Mouse (Mus musculus) lung, adult 18-20 months (tissue): ENCODE measurements around the gene Bag5.
"Not testable (repeated sequence)": the region's sequence is repeated elsewhere in the genome, so short reads cannot be mapped to it uniquely, and the experiment has no call there.

Source experiments
- DNase-seq, 2 experiments: peaks; one replicate each; pipeline ENCODE4 v3.0.0; 2022; ENCODE audit warnings: mixed read lengths in 2 of 2

The Bag5 gene

DNA sequence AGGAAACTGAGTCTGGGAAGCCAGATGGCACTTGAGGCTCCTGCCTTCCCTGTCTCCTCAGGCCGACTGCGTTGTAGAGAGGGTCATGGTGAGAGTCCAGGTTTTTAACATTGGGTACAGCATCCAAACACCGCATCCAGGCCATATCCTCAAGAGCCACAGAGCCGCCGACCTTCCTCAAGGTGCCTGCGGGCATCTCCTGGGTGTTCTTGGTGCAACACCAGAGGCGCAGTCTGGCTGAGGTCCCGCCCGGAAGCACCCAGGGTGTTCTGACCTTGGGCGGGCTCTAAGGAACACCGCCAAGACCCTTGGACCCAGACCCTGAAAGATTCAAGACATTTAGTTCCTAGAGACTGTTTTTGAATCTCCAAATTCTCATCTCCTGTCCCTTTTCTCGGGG is 40.5 kb downstream of the Bag5 start:
- DNase-seq: no peak

DNA sequence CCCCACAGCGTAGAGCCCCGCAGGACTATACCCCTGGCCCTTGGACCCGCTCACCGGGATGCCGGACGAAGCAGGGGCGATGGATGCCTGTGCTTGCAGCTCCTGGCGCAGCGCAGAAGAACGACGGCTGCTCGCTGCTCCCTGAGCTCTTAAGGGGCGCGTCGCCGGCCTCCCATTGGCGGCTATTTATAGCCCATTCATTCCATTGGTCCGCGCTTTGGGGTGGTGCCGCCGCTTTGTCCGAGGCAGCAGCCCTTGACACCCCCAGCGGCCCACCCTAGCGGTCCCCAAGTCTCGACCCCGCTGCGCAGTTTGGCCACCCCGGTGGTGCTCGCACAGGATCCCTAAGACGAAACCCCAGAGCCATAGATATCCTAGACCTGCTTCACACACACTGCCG is 40.9 kb downstream of the Bag5 start, which contains the start of gene Ckb:
TSS of gene Ckb (minus strand) at position 163 of the 400 bp plus-strand sequence.
- peak; percentile 62 to 68 for DNase-seq

DNA sequence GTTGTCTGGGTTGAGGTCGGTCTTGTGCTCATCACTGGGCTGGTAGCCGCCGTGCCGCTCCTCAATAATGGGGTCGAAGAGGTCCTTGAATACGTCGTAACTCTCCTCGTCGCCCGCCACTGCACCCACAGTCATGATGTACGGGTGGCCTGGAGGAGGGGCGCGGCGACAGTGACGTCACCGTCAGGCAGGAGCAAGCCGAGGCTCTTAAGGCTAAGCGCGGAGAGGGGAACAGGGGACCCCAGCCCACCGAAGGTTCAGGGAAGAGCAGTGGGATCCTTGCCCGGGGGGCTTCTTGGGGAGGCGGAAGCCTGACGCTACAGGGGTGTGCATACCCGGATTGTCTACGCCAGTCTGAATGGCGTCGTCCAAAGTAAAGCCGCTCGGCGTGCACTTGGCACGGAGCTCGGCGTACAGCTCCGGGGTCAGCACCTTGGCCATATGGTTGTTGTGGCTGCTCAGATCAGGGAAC is 41.6 kb downstream of the Bag5 start:
- DNase-seq: peak in 1 of 2 experiments; percentile 58

DNA sequence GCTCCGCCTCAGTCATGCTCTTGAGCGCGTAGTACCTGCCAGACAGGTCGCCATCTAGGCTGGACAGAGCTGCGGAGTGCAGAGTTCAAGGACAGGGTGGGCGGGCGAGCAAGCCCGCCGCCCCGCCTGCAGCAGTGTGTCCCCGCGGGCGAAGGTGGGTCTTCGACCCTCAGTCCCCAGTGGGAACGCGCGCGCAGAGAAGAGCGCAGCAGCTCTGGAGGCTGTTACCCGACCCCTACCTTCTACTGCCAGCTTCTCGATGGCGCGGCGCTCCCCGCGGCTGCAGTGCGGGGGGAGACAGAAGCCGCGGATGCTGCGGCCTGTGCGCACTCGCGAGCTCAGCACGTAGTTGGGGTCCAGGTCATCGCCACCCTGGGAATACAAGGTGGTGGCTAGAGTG is 42.1 kb downstream of the Bag5 start:
- DNase-seq: no peak

DNA sequence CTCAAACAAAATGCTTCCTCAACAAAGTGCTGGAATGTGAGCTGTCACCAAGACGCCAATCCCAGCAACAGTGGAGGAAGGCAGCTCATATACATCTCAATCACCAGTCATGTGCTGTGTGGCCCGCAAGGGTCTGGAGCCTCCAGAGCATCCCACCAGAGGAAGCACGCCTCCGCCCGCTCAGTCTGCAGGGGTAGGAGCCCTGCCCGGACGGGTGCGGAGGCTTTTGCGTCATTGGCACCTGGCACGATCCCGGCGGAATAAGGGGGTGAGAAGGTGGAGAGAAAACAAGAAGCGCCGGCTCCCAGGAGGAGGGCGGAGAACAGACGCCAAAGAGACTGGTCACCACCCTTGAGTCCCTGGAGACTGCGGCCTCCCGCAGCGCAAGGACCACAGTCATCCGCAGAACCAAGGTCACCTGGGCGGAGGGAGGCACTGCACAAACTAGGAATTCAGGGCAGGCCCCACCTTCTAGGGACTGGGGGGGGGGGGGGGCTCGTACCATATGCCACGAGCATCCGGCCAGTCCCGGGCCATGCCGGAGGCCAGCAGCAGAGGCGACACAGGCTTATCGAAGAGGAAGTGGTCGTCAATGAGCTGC is 42.6 kb downstream of the Bag5 start:
- DNase-seq: peak; percentile 41 to 72

DNA sequence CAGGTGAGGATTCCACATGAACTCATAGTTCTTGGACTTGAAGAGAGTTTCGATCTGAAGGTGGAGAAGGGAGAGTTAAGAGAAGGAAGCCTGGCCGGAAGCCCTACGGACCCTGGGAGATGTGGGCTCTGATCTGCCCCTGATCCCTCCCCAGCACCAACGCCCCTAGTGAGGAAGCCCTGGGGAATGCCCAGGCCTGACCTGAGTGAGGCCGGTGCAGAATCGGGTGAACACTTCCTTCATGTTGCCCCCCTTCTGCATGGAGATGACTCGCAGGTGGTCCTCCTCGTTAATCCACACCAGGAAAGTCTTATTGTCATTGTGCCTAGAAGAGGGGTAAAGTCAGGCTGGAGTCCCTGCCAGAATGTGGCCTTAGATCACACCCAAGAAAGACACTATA is 43.1 kb downstream of the Bag5 start:
- no peak for DNase-seq

DNA sequence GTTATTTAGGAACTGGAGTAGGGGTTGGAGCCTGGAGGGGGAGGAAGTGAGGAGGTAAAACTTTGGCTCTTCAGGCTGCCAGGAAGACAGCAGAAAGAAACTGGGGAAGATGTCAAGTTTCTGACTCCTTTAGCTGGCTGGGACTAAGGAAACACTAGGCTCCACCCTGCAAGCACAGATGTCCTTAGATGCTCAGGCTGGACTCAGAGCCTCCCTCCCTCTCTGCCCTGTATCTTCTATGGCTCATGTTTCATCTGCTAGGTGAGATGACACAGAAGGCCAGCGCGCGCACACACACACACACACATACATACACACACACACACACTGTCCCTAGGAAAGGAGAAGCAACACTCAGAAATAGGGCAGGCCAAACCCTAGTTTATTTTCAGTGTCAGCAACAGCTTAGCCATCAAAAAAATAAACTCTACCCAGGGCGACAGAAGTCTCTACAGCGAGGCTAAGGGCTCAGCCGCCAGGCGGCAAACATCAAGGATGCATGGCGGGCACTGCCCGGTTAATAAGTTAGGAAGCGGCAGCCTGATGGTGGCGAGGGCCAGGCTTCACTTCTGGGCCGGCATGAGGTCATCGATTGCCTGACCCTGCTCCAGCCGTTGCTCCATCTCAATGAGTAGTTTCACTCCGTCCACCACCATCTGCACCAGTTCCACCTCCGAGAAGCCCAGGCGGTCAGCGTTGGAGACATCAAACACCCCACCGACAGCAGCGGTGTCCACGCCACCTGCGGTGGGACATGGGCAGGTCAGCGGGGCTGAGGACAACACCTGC is 43.9 kb downstream of the Bag5 start:
- DNase-seq: no peak

DNA sequence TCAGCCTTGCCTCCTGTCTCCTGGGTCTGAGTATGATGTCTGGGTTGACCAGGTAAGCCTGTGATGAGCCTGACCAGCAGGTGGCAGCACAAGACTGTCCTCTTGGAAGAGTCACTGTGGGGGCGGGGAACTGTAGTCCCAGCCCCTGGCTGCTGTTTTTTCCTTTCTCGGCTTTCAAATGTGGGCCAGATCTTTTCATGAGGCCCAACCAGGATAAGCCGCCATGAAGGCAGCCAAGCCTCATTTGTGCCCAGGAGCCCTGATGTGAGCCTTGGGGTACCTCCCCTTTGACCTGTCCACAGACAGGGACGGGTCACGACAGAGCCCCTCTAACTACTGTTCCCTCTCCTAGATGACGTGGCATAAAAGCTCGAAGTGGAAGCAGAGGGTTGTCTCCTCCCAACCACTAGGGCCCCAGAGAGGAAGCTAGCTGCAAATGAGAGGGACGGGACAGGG is 44.6 kb downstream of the Bag5 start:
- DNase-seq: peak; percentile 89 to 93

DNA sequence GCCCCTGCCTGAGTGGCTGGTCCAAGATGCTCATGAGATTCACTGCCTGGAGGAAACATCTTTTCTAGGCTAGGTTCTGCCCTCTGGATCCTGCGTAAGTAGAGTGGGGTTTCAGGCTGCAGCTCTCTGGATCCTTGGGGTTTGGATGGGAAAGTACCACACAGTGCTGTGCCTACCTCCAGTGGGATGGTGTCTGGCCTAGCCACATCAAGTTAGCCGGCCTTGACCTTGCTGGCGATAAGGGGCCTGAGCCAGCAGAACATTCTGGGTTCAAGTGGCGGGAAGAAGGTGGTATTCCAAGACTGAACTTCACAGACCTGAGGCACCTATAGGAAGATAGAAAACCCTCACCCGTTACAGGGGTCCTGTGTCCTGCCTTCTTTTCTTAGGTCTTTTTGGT is 45.6 kb downstream of the Bag5 start:
- no peak for DNase-seq

DNA sequence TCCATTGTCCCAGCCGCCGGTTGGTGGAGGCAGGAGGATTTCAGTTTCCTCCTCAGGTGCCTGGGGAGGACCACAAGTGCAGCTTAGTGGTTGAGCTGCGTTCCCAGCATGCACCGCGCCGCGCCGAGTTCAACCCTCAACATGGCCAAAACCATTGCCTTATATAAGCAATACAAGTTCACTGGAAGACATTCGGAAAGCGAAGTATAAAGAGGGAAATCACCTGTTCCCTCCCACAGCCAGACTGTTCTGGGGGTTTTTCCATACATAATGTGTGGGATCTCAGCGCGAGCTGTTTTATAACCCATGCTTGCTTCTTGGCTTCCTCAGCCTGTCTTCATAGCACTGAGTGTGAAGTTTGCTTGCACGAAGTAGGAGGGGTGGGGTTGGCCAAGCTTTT is 46.7 kb downstream of the Bag5 start:
- DNase-seq: no peak

DNA sequence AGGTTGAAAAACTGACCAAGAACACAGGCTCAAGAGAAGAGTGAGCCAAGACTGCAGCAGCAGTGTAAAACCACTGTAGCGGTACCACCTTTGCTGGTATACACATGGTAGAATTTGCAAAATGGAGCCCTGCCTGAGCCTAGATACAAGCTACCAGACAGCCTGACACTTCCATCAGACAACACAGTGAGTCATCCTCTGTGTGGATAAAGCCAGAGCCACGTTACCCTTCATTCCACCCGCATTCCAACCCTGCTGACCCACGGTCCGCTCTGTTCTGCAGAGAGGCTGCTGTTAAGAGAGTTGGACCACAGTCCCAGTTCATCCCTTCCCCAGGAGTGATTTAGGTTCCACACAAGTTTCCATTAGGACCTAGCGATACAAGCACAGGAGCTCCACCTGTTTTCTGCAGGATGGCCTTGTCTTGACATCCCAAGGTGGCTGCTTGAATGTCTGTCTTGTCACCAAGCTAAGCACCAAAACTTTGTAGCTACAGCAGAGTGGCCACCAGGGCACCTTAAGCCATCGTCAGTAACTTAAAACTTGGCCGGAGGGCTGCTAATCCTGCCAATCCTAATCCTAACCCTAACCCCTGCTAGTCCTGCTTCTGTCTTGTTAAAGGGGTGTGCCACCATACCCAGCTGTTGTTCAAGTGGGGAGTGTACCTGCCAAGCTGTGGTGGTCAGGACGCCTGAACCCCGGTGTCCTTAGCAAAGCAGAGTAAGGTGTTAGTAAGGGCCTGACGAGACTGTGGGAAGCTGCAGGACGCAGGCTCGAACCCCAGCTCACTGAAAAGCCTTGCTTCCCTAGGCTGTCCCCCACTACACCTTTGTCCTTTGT is 47.8 kb downstream of the Bag5 start:
- no peak for DNase-seq

DNA sequence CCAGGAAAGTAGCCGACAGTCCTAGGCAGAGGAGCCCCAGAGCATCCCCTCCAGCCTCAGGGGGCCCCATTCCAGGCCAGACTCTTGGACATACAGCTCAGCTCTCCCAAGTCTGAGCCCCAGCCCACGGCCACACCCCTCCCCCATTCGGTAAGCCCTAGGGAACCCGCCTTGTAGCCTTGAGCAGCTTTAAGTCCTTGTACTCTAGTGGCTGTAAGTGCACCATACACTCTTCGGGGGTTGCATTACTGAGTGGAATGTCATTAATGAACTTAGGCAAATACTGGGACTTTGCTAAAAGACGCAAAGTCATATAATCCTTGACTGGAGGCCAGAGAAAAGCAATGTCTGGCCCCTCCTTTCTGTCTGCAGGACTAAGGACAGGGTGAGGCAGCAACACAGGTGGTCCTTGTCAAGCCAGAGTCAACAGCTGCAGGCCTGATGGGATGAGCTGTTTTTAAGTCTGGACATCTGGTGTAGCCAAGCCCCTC is 48.9 kb downstream of the Bag5 start:
- peak; percentile 47 to 53 for DNase-seq

DNA sequence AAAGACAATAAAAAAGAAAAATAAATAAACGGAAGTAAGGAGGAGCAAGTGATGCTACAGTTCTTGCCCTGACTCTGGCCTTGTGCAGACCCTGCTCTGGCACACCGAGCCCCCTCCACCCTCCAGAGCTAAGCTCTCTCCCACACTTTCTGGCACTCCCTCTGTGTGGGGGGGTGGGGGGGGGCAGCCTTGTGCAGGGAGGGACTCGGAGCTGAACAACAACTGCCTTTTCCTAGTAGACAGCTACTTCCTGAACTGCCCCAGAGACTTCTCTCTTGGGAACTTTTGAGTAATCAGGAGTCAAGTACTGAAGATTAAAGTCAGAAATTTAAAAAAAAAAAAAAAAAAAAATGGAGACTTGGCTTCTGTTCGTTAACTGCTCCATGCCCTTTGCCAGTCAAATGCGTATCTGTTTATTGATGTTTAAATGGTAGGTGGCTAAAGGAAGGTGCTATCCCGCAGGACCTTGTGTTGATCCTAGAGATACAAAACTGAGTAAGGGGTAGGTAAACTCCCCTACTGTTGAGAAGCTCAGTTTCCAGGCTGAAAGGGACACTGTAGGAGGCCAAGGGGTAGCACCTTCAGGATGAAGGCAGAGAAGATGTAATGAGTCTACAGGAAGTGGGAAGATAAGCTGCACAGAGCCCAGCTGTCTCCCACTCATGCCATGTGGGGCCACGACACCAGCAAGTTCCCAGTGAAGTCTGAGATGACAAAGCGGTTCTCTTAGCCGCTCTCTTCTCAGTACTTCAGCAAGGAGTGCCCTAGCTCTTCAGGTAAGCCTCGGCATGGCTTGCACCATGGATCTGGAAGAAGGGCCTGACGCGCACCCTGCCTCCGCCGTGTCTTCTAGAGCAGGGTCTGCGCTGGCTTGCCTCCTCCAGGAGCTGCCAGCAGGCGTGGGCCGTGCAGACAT is 49.6 kb downstream of the Bag5 start:
- no peak for DNase-seq

DNA sequence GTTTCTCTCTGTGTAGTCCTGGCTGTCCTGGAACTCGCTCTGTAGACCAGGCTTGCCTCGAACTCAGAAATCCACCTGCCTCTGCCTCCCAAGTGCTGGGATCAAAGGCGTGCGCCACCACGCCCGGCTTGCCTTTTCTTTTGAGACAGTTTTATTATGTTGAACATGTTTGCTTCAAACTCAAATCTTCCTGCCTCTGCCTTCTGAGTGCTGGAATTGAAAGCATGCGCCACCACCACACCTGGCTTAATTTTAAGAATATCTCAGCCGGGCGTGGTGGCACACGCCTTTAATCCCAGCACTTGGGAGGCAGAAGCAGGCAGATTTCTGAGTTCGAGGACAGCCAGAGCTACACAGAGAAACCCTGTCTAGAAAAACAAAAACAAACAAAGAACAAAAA is 51.5 kb downstream of the Bag5 start:
- not testable (repeated sequence) for DNase-seq

DNA sequence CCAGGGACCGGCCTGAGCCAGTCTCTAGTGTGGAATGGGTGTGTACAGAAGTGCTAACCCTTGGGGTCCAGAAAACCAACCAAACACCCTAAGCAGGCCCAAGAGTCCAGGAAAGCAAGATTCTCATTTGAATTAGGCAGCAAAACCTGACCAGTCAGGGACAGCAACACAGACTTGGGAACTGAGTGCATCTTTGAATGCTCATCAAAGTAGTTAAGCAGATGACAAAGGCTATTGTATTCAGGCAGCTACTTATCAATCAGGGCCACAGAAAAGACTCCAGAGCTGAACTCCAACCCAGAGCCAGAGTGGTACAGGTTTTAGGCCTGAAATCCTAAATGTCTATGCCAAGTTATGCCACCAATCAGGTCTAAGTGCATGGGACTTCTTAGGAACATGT is 52.4 kb downstream of the Bag5 start:
- DNase-seq: no peak
